Mouse (Mus musculus) myocyte (in vitro differentiated cells): ENCODE data around the gene Dntt.

Experiments used
- E2F4 ChIP-seq: IDR thresholded peaks from one replicate; pipeline ENCODE4 v1.6.1; 2011; ENCODE audit warnings: mild to moderate bottlenecking, control low read depth, moderate library complexity; ENCODE audit not compliant: insufficient read depth
- MAX ChIP-seq: IDR thresholded peaks from one replicate; pipeline ENCODE4 v1.6.1; 2011; ENCODE audit warnings: low read depth, mild to moderate bottlenecking, control low read depth
- MYOD1 ChIP-seq, 3 experiments: IDR thresholded peaks; one replicate each; pipeline ENCODE4 v1.6.1; 2011; ENCODE audit warnings: control low read depth in 2 of 3, low read depth in 2 of 3, mild to moderate bottlenecking in 2 of 3, moderate library complexity in 1 of 3; ENCODE audit not compliant: insufficient read length in 2 of 3, control insufficient read depth in 1 of 3
- MYOG ChIP-seq, 3 experiments: IDR thresholded peaks; one replicate each; pipeline ENCODE4 v1.6.1; 2011; ENCODE audit warnings: control low read depth in 2 of 3, low read depth in 2 of 3, mild to moderate bottlenecking in 2 of 3; ENCODE audit not compliant: insufficient read length in 2 of 3, control insufficient read depth in 1 of 3, insufficient read depth in 1 of 3
- POLR2A ChIP-seq: IDR thresholded peaks from one replicate; pipeline ENCODE4 v1.6.1; 2011; ENCODE audit warnings: low read depth, mild to moderate bottlenecking, control low read depth, moderate library complexity; ENCODE audit not compliant: insufficient read length
- POLR2AphosphoS2 ChIP-seq: IDR thresholded peaks from one replicate; pipeline ENCODE4 v1.6.1; 2011; ENCODE audit warnings: low read depth, control low read depth; ENCODE audit not compliant: insufficient read length
- SRF ChIP-seq: IDR thresholded peaks from one replicate; pipeline ENCODE4 v1.6.1; 2011; ENCODE audit warnings: low read depth; ENCODE audit not compliant: control insufficient read depth, insufficient read length
- TCF12 ChIP-seq: IDR thresholded peaks from one replicate; pipeline ENCODE4 v1.6.1; 2011; ENCODE audit warnings: mild to moderate bottlenecking, control low read depth; ENCODE audit not compliant: poor library complexity, insufficient read depth, severe bottlenecking
- TCF3 ChIP-seq: IDR thresholded peaks from one replicate; pipeline ENCODE4 v1.6.1; 2011; ENCODE audit warnings: low read depth, control low read depth; ENCODE audit not compliant: insufficient read length
- USF1 ChIP-seq: IDR thresholded peaks from one replicate; pipeline ENCODE4 v1.6.1; 2011; ENCODE audit warnings: low read depth, mild to moderate bottlenecking, control low read depth, moderate library complexity

DNA sequence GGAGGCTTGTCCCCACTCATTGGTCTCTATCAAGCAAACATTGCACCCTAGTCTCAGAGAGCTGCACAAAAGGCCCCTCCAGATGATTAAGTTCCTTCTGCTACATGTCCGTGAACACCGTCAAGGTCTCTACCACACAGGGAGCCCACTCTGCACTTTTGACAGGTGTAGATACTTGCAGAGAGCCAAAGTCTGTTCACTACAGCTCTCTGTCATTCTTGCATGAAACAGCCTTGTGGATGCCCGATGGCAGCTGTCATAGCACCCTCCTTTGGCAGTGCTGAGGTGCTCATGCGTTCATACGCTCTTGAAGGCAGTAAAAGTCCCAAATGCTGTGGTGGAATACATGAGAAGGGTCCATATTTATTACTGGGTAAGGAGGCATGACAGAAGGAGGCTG lies 2.1 kb upstream of the Dntt start:
- TF ChIP-seq POLR2AphosphoS2 (no peak), POLR2A (no peak), USF1 (no peak), E2F4 (no peak), MYOD1 (IDR thresholded peaks at IDR 0.05; ENCODE audit: control insufficient read depth in 1 of 3, insufficient read length in 2 of 3, low read depth in 2 of 3) (no peak), TCF12 (no peak), MAX (no peak), SRF (no peak), MYOG (IDR thresholded peaks at IDR 0.05; ENCODE audit: control insufficient read depth in 1 of 3, insufficient read depth in 1 of 3, insufficient read length in 2 of 3, low read depth in 2 of 3) (no peak), TCF3 (no peak)
